Mouse (Mus musculus) myocyte (in vitro differentiated cells): ENCODE measurements around the gene Cpn2.

Source experiments
- POLR2A ChIP-seq: IDR thresholded peaks from one replicate; pipeline ENCODE4 v1.6.1; 2011; ENCODE audit warnings: low read depth, mild to moderate bottlenecking, control low read depth, moderate library complexity; ENCODE audit not compliant: insufficient read length
- USF1 ChIP-seq: IDR thresholded peaks from one replicate; pipeline ENCODE4 v1.6.1; 2011; ENCODE audit warnings: low read depth, mild to moderate bottlenecking, control low read depth, moderate library complexity

- TF ChIP-seq POLR2A (no peak), USF1 (no peak)
These were observed 60.0 kb downstream of the Cpn2 start for GRCm38 (mm10) chr16:30207111-30207828.
